Mouse (Mus musculus) urinary bladder, postnatal 4 days (tissue): ENCODE data around the gene Klhl5.

Experiments
- DNase-seq, 2 experiments: peaks; one replicate each; pipeline ENCODE4 v3.0.0; 2021 to 2022; ENCODE audit warnings: low spot score in 2 of 2

The Klhl5 gene

GRCm38 (mm10) chr5:65146749-65147148 lies 39.4 kb downstream of the Klhl5 start:
- no peak for DNase-seq

GRCm38 (mm10) chr5:65149706-65150105 lies 42.4 kb downstream of the Klhl5 start:
- no peak for DNase-seq

GRCm38 (mm10) chr5:65150376-65150955 lies 43.1 kb downstream of the Klhl5 start:
- DNase-seq = no peak

- DNase-seq = no peak
Measured at GRCm38 (mm10) chr5:65151276-65151675, 43.9 kb downstream of the Klhl5 start.

- DNase-seq = no peak
Measured at GRCm38 (mm10) chr5:65151767-65152166, 44.4 kb downstream of the Klhl5 start.

- no peak for DNase-seq
Measured at GRCm38 (mm10) chr5:65154287-65154686, 46.9 kb downstream of the Klhl5 start.

GRCm38 (mm10) chr5:65156853-65157252 lies 49.5 kb downstream of the Klhl5 start:
- no peak for DNase-seq

GRCm38 (mm10) chr5:65157412-65158381 lies 50.4 kb downstream of the Klhl5 start:
- DNase-seq = no peak

GRCm38 (mm10) chr5:65158696-65159305 lies 51.5 kb downstream of the Klhl5 start:
- DNase-seq = no peak

GRCm38 (mm10) chr5:65163001-65163400 lies 55.7 kb downstream of the Klhl5 start:
- DNase-seq = no peak

- no peak for DNase-seq
Measured at GRCm38 (mm10) chr5:65163489-65164092, 56.3 kb downstream of the Klhl5 start.

- DNase-seq = no peak
Measured at GRCm38 (mm10) chr5:65170206-65170605, 62.9 kb downstream of the Klhl5 start.

- no peak for DNase-seq
Measured at GRCm38 (mm10) chr5:65175035-65175917, 67.9 kb downstream of the Klhl5 start.

- DNase-seq = no peak
Measured at GRCm38 (mm10) chr5:65175918-65176484, 68.7 kb downstream of the Klhl5 start.

GRCm38 (mm10) chr5:65177026-65177514 lies 69.7 kb downstream of the Klhl5 start:
- DNase-seq = no peak

GRCm38 (mm10) chr5:65178477-65178876 lies 71.1 kb downstream of the Klhl5 start:
- DNase-seq = no peak

GRCm38 (mm10) chr5:65181160-65181793 lies 73.9 kb downstream of the Klhl5 start:
- DNase-seq = no peak

GRCm38 (mm10) chr5:65181794-65182169 lies 74.4 kb downstream of the Klhl5 start:
- DNase-seq = no peak

GRCm38 (mm10) chr5:65182268-65182667 lies 74.9 kb downstream of the Klhl5 start:
- DNase-seq = no peak

- no peak for DNase-seq
Measured at GRCm38 (mm10) chr5:65191601-65192000, 84.3 kb downstream of the Klhl5 start.
